Mouse (Mus musculus) MEL (cell line): ENCODE measurements around the gene 1110051M20Rik.

Experiments
- HCFC1 ChIP-seq: IDR thresholded peaks from 2 replicates; pipeline ENCODE4 v1.6.1; 2012; ENCODE audit warnings: low read depth, mild to moderate bottlenecking, inconsistent platforms, low read length, improper control_type of control experiment, moderate library complexity
- MEF2A ChIP-seq: IDR thresholded peaks from 2 replicates; pipeline ENCODE4 v1.6.1; 2014; ENCODE audit warnings: low read depth, mild to moderate bottlenecking, inconsistent platforms, low read length, improper control_type of control experiment; ENCODE audit not compliant: poor library complexity, insufficient replicate concordance, severe bottlenecking; ENCODE audit errors: extremely low read depth
- MXI1 ChIP-seq: IDR thresholded peaks from 2 replicates; pipeline ENCODE4 v1.6.1; 2011; ENCODE audit warnings: mild to moderate bottlenecking, low read depth, low read length, improper control_type of control experiment
- MYC ChIP-seq: IDR thresholded peaks from 2 replicates; pipeline ENCODE4 v1.6.1; 2011; ENCODE audit warnings: low read depth, mild to moderate bottlenecking, low read length, improper control_type of control experiment, moderate library complexity
- POLR2A ChIP-seq, 2 experiments: IDR thresholded peaks; 2 replicates each; pipeline ENCODE4 v1.6.1; 2011 to 2012; ENCODE audit warnings: low read length in 2 of 2, mild to moderate bottlenecking in 2 of 2, control low read depth in 1 of 2, improper control_type of control experiment in 1 of 2, low read depth in 1 of 2, moderate library complexity in 1 of 2; ENCODE audit not compliant: control insufficient read depth in 1 of 2, insufficient read depth in 1 of 2, poor library complexity in 1 of 2
- TBP ChIP-seq: IDR thresholded peaks from 2 replicates; pipeline ENCODE4 v1.8.0; 2011; ENCODE audit warnings: low read depth, low read length, improper control_type of control experiment

- TF ChIP-seq MXI1: no peak
- no peak for TF ChIP-seq MEF2A
- no peak for TF ChIP-seq HCFC1
- no peak for TF ChIP-seq POLR2A (IDR thresholded peaks at IDR 0.05; ENCODE audit: control insufficient read depth in 1 of 2, insufficient read depth in 1 of 2, low read depth in 1 of 2, low read length in 2 of 2, poor library complexity in 1 of 2)
- TF ChIP-seq TBP: no peak
- TF ChIP-seq MYC: no peak
Measured at GRCm38 (mm10) chr2:91283972-91284371, 160.5 kb downstream of the 1110051M20Rik start.
